Mouse (Mus musculus): ENCODE data around the gene Jaml. TPM values are rescaled to one million over a fixed set of nuclear protein-coding genes. Genes with fewer than 3 reads are reported as not detected.
"Not testable (repeated sequence)": the region's sequence is repeated elsewhere in the genome, so short reads cannot be mapped to it uniquely, and the experiment has no call there.

Gene Jaml
- 0.38 and 0.60 TPM in 2 replicates for polyA plus RNA-seq (2016; fragmentation: Nextera tagmentation; extraction: Ambion mirVana)

GRCm38 (mm10) chr9:45079011-45079410 lies at the start of gene Jaml:
Jaml (plus strand) TSS chr9:45079183.
- DNase-seq (ENCODE audit: low spot score) = no peak
- H3K4me3 ChIP-seq = no peak within 1 kb of the TSS
- H3K9me3 ChIP-seq = no peaks in the 10 kb centered on the region
- H3K36me3 ChIP-seq = no peaks in the 10 kb centered on the region
- no peak within 1 kb of the TSS for H3K27ac ChIP-seq
- no peaks in the 10 kb centered on the region for H3K4me1 ChIP-seq (replicated peaks)
- 88% methylated on average over 5 of the region's 5 CpGs for WGBS
- no peaks in the 10 kb centered on the region for H3K27me3 ChIP-seq (ENCODE audit: insufficient read depth, poor library complexity, severe bottlenecking)

- no peak overlapping the region for H3K27ac ChIP-seq
- H3K9me3 ChIP-seq = no peaks in the 10 kb centered on the region
- H3K4me3 ChIP-seq = no peak overlapping the region
- H3K27me3 ChIP-seq (ENCODE audit: insufficient read depth, poor library complexity, severe bottlenecking) = peaks cover 8% of the 10 kb centered on the region; the same call in 1 of the 2 replicates
- no peaks in the 10 kb centered on the region for H3K36me3 ChIP-seq
- no peak for DNase-seq (ENCODE audit: low spot score)
- WGBS = 72% methylated on average over 6 of the region's 6 CpGs
- no peaks in the 10 kb centered on the region for H3K4me1 ChIP-seq (replicated peaks)
Observed at GRCm38 (mm10) chr9:45030341-45030740, 48.6 kb upstream of the Jaml start.

DNA sequence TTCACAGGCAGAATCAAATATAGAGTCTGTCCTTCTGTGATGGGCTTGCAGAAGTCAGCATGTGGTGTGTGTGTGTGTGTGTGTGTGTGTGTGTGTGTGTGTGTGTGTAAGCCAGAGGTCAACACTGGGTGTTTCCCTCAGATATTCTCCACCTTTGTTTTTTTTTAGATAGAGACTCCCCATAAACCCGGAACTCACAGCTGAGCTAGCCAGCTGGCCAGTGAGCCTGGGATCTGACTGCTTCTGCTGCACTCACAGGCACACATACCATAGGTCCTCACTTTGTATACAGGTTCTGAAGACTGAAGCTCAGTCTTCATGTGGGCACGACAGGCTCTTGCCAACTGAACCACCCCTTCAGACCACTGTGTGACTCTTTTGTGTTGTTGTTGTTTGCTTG lies 46.7 kb upstream of the Jaml start:
- DNase-seq (ENCODE audit: low spot score) = no peak
- no peaks in the 10 kb centered on the region for H3K9me3 ChIP-seq
- H3K4me3 ChIP-seq = no peak overlapping the region
- H3K27ac ChIP-seq = no peak overlapping the region
- H3K36me3 ChIP-seq = no peaks in the 10 kb centered on the region
- H3K4me1 ChIP-seq (replicated peaks) = no peaks in the 10 kb centered on the region
- peaks cover 5% of the 10 kb centered on the region; the same call in 1 of the 2 replicates for H3K27me3 ChIP-seq (ENCODE audit: insufficient read depth, poor library complexity, severe bottlenecking)
- 78% methylated on average over 2 of the region's 2 CpGs for WGBS

DNA sequence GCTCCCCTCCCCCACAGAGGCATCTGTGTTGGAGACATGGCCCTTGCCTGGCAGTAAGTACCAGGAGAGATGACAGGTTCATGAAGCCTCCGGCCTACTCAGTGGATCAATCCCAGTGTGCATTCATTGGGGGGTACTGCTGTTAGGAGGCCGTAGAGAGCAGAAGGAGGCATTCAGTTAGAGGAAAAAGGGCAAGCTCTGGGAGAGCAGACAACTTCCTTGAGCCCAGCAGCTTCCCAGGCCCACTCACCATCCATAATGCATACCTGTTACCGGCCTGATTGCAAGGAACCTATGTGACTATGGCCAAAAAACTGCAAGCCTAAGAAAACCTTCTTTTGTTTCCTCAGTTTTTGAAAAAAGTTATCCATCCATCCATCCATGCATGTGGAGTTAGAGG lies 44.5 kb upstream of the Jaml start:
- no peak overlapping the region for H3K4me3 ChIP-seq
- no peak overlapping the region for H3K27ac ChIP-seq
- WGBS = 78% methylated on average over 3 of the region's 3 CpGs
- peaks cover 15% of the 10 kb centered on the region for H3K27me3 ChIP-seq (ENCODE audit: insufficient read depth, poor library complexity, severe bottlenecking)
- no peaks in the 10 kb centered on the region for H3K9me3 ChIP-seq
- DNase-seq (ENCODE audit: low spot score) = no peak
- H3K36me3 ChIP-seq = no peaks in the 10 kb centered on the region
- H3K4me1 ChIP-seq (replicated peaks) = no peaks in the 10 kb centered on the region

DNA sequence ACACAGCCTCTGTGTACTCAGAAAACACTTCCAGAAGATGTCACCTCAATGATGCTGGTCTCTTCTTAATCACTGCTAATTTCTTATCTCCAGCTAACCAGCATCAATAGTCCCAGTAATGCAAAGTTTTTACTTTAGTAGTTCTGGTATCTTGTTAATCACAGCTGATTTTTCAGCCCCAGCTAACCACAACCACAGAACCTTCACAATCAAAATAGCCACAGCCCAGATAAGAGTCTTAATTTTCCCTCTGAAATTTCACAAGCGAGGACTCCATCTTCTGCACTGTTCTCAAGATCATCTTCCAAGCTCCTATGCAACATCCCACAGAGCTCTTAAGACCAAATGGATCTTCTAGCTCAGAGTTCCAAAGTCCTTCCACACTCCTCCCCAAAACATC lies 41.2 kb upstream of the Jaml start:
- not testable (repeated sequence) for H3K27ac ChIP-seq; H3K36me3 ChIP-seq; H3K9me3 ChIP-seq; H3K4me3 ChIP-seq; DNase-seq (ENCODE audit: low spot score)
- 91% methylated on average over 1 of the region's 1 CpGs for WGBS
- peaks cover 21% of the 10 kb centered on the region for H3K4me1 ChIP-seq (replicated peaks)
- H3K27me3 ChIP-seq (ENCODE audit: insufficient read depth, poor library complexity, severe bottlenecking) = peaks cover 48% of the 10 kb centered on the region

- Histone ChIP-seq H3K27ac (no peak within 1 kb of the TSS), H3K36me3 (no peaks in the 10 kb centered on the region), H3K4me3 (peak within 1 kb of the TSS; percentile 18; the same call in 1 of the 2 replicates), H3K4me1 (replicated peaks) (peaks cover 25% of the 10 kb centered on the region), H3K9me3 (no peaks in the 10 kb centered on the region), H3K27me3 (ENCODE audit: insufficient read depth, poor library complexity, severe bottlenecking) (peaks cover 65% of the 10 kb centered on the region)
- WGBS = 65% methylated on average over 5 of the region's 5 CpGs
- no peak for DNase-seq (ENCODE audit: low spot score)
Observed at GRCm38 (mm10) chr9:45039499-45039898, 39.5 kb upstream of the Jaml start, which contains the start of gene Mpzl2. Mpzl2 (plus strand) TSS chr9:45039799.

- 17% methylated on average over 14 of the region's 14 CpGs for WGBS
- no peaks in the 10 kb centered on the region for H3K36me3 ChIP-seq
- no peaks in the 10 kb centered on the region for H3K9me3 ChIP-seq
- no peak overlapping the region for H3K27ac ChIP-seq
- DNase-seq (ENCODE audit: low spot score) = no peak
- H3K4me3 ChIP-seq = peak overlapping the region; percentile 18; the same call in 1 of the 2 replicates
- H3K27me3 ChIP-seq (ENCODE audit: insufficient read depth, poor library complexity, severe bottlenecking) = peaks cover 72% of the 10 kb centered on the region
- peaks cover 25% of the 10 kb centered on the region for H3K4me1 ChIP-seq (replicated peaks)
Observed at GRCm38 (mm10) chr9:45040066-45040845, 38.7 kb upstream of the Jaml start.

GRCm38 (mm10) chr9:45041131-45041838 lies 37.7 kb upstream of the Jaml start:
- Histone ChIP-seq H3K27ac (no peak overlapping the region), H3K27me3 (ENCODE audit: insufficient read depth, poor library complexity, severe bottlenecking) (peaks cover 72% of the 10 kb centered on the region), H3K4me1 (replicated peaks) (peaks cover 25% of the 10 kb centered on the region), H3K36me3 (no peaks in the 10 kb centered on the region), H3K4me3 (no peak overlapping the region), H3K9me3 (no peaks in the 10 kb centered on the region)
- WGBS = 34% methylated on average over 17 of the region's 17 CpGs
- peak; percentile 10 for DNase-seq (ENCODE audit: low spot score)

GRCm38 (mm10) chr9:45042056-45042720 lies 36.8 kb upstream of the Jaml start:
- Histone ChIP-seq H3K4me1 (replicated peaks) (peaks cover 25% of the 10 kb centered on the region), H3K4me3 (peak overlapping the region; percentile 34), H3K9me3 (no peaks in the 10 kb centered on the region), H3K27me3 (ENCODE audit: insufficient read depth, poor library complexity, severe bottlenecking) (peaks cover 72% of the 10 kb centered on the region), H3K27ac (peak overlapping the region; percentile 40; the same call in 1 of the 2 replicates), H3K36me3 (no peaks in the 10 kb centered on the region)
- DNase-seq (ENCODE audit: low spot score) = peak; percentile 29
- WGBS = 1% methylated on average over 20 of the region's 20 CpGs

GRCm38 (mm10) chr9:45042947-45043346 lies 36.0 kb upstream of the Jaml start:
- H3K4me3 ChIP-seq = peak overlapping the region; percentile 34

GRCm38 (mm10) chr9:45046973-45047372 lies 32.0 kb upstream of the Jaml start:
- 93% methylated on average over 16 of the region's 16 CpGs for WGBS
- peaks cover 34% of the 10 kb centered on the region for H3K27me3 ChIP-seq (ENCODE audit: insufficient read depth, poor library complexity, severe bottlenecking)
- peaks cover 12% of the 10 kb centered on the region for H3K4me1 ChIP-seq (replicated peaks)
- H3K9me3 ChIP-seq = no peaks in the 10 kb centered on the region
- H3K4me3 ChIP-seq = no peak overlapping the region
- no peak for DNase-seq (ENCODE audit: low spot score)
- no peak overlapping the region for H3K27ac ChIP-seq
- H3K36me3 ChIP-seq = no peaks in the 10 kb centered on the region

More at GRCm38 (mm10) chr9:45042947-45043346, 36.0 kb upstream of the Jaml start:
- peaks cover 72% of the 10 kb centered on the region for H3K27me3 ChIP-seq (ENCODE audit: insufficient read depth, poor library complexity, severe bottlenecking)
- WGBS = under 1% methylated on average over 10 of the region's 10 CpGs
- peak; percentile 16 for DNase-seq (ENCODE audit: low spot score)
- no peaks in the 10 kb centered on the region for H3K36me3 ChIP-seq
- no peak overlapping the region for H3K27ac ChIP-seq
- H3K4me1 ChIP-seq (replicated peaks) = peaks cover 25% of the 10 kb centered on the region
- H3K9me3 ChIP-seq = no peaks in the 10 kb centered on the region

DNA sequence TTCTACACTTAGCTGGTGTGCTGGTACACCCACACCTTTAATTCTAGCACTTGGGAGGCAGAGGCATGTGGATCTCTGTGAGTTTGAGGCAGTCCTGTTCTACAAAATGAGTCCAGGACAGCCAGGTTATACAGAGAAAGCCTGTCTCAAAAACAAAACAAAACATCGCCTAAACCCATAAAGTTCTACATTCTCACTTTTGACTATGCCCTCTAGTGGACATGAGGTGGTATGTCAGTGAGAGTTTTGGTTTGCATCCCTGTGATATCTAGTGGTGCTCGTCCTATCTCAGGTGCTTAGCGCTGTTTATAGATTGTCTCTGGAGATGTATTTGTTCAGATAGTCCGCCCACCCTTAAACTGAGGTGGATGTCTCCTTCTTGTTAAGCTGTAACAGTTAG lies 30.5 kb upstream of the Jaml start:
- Histone ChIP-seq H3K4me1 (replicated peaks) (no peaks in the 10 kb centered on the region; the same call in 1 of the 2 replicates), H3K27ac (no peak overlapping the region), H3K4me3 (no peak overlapping the region), H3K36me3 (no peaks in the 10 kb centered on the region), H3K27me3 (ENCODE audit: insufficient read depth, poor library complexity, severe bottlenecking) (peaks cover 31% of the 10 kb centered on the region), H3K9me3 (no peaks in the 10 kb centered on the region)
- DNase-seq (ENCODE audit: low spot score) = peak; percentile 4
- WGBS = 29% methylated on average over 4 of the region's 4 CpGs
